ENCODE assay signal across 20 mouse cellular contexts in the genomic region with DNA sequence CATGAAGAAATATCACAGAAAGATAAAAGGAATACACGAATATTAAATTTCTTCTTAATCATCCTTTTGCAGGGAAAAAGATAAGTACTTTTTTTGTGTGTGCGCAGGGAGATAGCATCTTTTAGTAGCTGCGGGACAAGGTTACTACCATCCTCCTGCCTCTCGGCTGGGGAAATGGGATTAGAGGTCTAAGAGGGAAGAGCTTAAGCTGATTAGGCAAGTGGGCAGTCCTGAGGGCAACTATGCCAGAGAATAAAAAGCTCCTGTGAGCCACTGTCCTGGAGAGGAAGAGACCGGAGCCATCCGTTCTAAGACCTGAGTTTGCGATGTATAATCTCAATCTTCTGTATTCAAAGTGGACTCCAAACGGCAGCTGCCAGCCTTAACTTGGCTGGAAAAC. TPM values are rescaled to one million over a fixed set of nuclear protein-coding genes. Genes with fewer than 3 reads are reported as not detected.
"Had no signal": no experiment of that assay in that cellular context is flagged by ENCODE, and none has a peak within 500 bp of the region (broad histone marks: within the 10 kb centered on the region; RNA-seq: fewer than 3 reads in every experiment).

No protein-coding gene starts in this region.

- H3K4me3 ChIP-seq: liver, embryonic 13.5 days; midbrain, embryonic 12.5 days; neural tube, embryonic 12.5 days; neural tube, embryonic 15.5 days had no signal

- H3K36me3 ChIP-seq: liver, embryonic 13.5 days; midbrain, embryonic 12.5 days; neural tube, embryonic 12.5 days; neural tube, embryonic 15.5 days had no signal

- H3K27ac ChIP-seq: liver, embryonic 13.5 days; neural tube, embryonic 12.5 days; neural tube, embryonic 15.5 days; stomach, postnatal 0 days had no signal

- DNase-seq: kidney, adult 18-20 months; kidney, adult 9 months; kidney, postnatal 14 days; kidney, postnatal 4 days; liver, embryonic 13.5 days; lung, adult 2 months; lung, postnatal 14 days; lung, postnatal 4 days; thymus, adult 2 months; thymus, postnatal 14 days; thymus, postnatal 4 days had no signal

- H3K9me3 ChIP-seq: liver, embryonic 13.5 days; midbrain, embryonic 12.5 days; neural tube, embryonic 12.5 days; neural tube, embryonic 15.5 days had no signal

- H3K27me3 ChIP-seq: liver, embryonic 13.5 days; neural tube, embryonic 12.5 days; neural tube, embryonic 15.5 days had no signal

- H3K9ac ChIP-seq: liver, embryonic 13.5 days; midbrain, embryonic 12.5 days; neural tube, embryonic 12.5 days; neural tube, embryonic 15.5 days had no signal

RNA-seq across cellular contexts. Expression of a gene that starts 45.2 kb away (rescaled TPM):
- total RNA-seq: megakaryocyte progenitor cell, adult 5-6 weeks; megakaryocyte-erythroid progenitor cell, adult 5-6 weeks had no signal
- polyA plus RNA-seq: inflammation-experienced regulatory T-cells, adult 6 months; limb, embryonic 11.5 days; midbrain, embryonic 12.5 days; neural tube, embryonic 12.5 days; spleen, adult 2 months had no signal
